Mouse (Mus musculus) midbrain, embryonic 10.5 days (tissue): ENCODE measurements around the gene Qsox1. TPM values are rescaled to one million over a fixed set of nuclear protein-coding genes. Genes with fewer than 3 reads are reported as not detected.
A peak's percentile ranks its signal among the peaks of the same experiment; 100 is the strongest.

Experiments
- DNase-seq: peaks from one replicate; pipeline ENCODE4 v3.0.0-alpha.2; 2017; ENCODE audit warnings: low spot score
- H3K27ac ChIP-seq: fragments of 300-500 bp; sonication (generic); replicated peaks from 2 replicates; pipeline ENCODE4 v1.5.1; 2016; ENCODE audit warnings: mild to moderate bottlenecking
- H3K27me3 ChIP-seq: fragments of 300-500 bp; sonication (generic); 2 replicates; pipeline ENCODE4 v1.6.1; 2016; ENCODE audit warnings: low read depth, mild to moderate bottlenecking; ENCODE audit not compliant: poor library complexity, severe bottlenecking
- H3K36me3 ChIP-seq: fragments of 300-500 bp; sonication (generic); 2 replicates; pipeline ENCODE4 v1.6.1; 2016; ENCODE audit warnings: mild to moderate bottlenecking, moderate library complexity
- H3K4me1 ChIP-seq: fragments of 300-500 bp; sonication (generic); 2 replicates; pipeline ENCODE4 v1.6.1; 2016
- H3K4me3 ChIP-seq: fragments of 300-500 bp; sonication (generic); 2 replicates; pipeline ENCODE4 v1.5.1; 2016; ENCODE audit warnings: mild to moderate bottlenecking, moderate library complexity
- H3K9me3 ChIP-seq: fragments of 300-500 bp; sonication (generic); replicated peaks from 2 replicates; pipeline ENCODE4 v1.6.1; 2016; ENCODE audit warnings: mild to moderate bottlenecking
- WGBS: fragments of 180-500 bp; shearing (Covaris S2); methylation state at CpG from one replicate; pipeline ENCODE4 v1.1.7; 2016; 5-methylcytosine and 5-hydroxymethylcytosine counted together
- polyA plus RNA-seq: library from polyadenylated mRNA; unstranded; fragments of >200 nt; fragmentation: Nextera tagmentation; extraction: Ambion mirVana; gene quantifications from 2 replicates; pipeline ENCODE4 v1.2.1, GENCODE M21; 2016

Gene Qsox1
- polyA plus RNA-seq, 1 experiment from 2014 or later: 18.0 TPM

- WGBS: 87% methylated on average over 6 of the region's 6 CpGs
- no peaks in the 10 kb centered on the region for H3K9me3 ChIP-seq
Observed at GRCm38 (mm10) chr1:155794855-155795254, 17.8 kb downstream of the Qsox1 start.

GRCm38 (mm10) chr1:155791919-155792318 is 20.8 kb downstream of the Qsox1 start:
- Histone ChIP-seq H3K36me3 (peaks cover 47% of the 10 kb centered on the region), H3K9me3 (peaks cover 5% of the 10 kb centered on the region; the same call in 1 of the 2 replicates), H3K27me3 (no peaks in the 10 kb centered on the region), H3K4me1 (peaks cover 12% of the 10 kb centered on the region), H3K4me3 (no peak overlapping the region), H3K27ac (no peak overlapping the region)
- 70% methylated on average over 5 of the region's 5 CpGs for WGBS
- DNase-seq: no peak

More at GRCm38 (mm10) chr1:155794855-155795254, 17.8 kb downstream of the Qsox1 start:
- H3K36me3 ChIP-seq: peaks cover 41% of the 10 kb centered on the region
- no peak for DNase-seq
- H3K27me3 ChIP-seq: no peaks in the 10 kb centered on the region
- no peak overlapping the region for H3K27ac ChIP-seq
- H3K4me3 ChIP-seq: no peak overlapping the region
- H3K4me1 ChIP-seq: peaks cover 13% of the 10 kb centered on the region

GRCm38 (mm10) chr1:155790111-155790974 is 22.3 kb downstream of the Qsox1 start:
- Histone ChIP-seq H3K27ac (peak overlapping the region; percentile 75), H3K36me3 (peaks cover 57% of the 10 kb centered on the region)
- DNase-seq: no peak

GRCm38 (mm10) chr1:155785886-155786285 is 26.8 kb downstream of the Qsox1 start:
- Histone ChIP-seq H3K4me1 (peaks cover 14% of the 10 kb centered on the region), H3K4me3 (no peak overlapping the region), H3K36me3 (peaks cover 39% of the 10 kb centered on the region), H3K27me3 (peaks cover 49% of the 10 kb centered on the region), H3K27ac (no peak overlapping the region), H3K9me3 (peaks cover 5% of the 10 kb centered on the region; the same call in 1 of the 2 replicates)
- WGBS: 58% methylated on average over 7 of the region's 7 CpGs
- DNase-seq: no peak

More at GRCm38 (mm10) chr1:155790111-155790974, 22.3 kb downstream of the Qsox1 start:
- Histone ChIP-seq H3K4me3 (no peak overlapping the region), H3K27me3 (peaks cover 7% of the 10 kb centered on the region; the same call in 1 of the 2 replicates), H3K9me3 (peaks cover 5% of the 10 kb centered on the region; the same call in 1 of the 2 replicates), H3K4me1 (peaks cover 10% of the 10 kb centered on the region)
- WGBS: 75% methylated on average over 16 of the region's 16 CpGs

GRCm38 (mm10) chr1:155784343-155785205 is 28.1 kb downstream of the Qsox1 start:
- Histone ChIP-seq H3K27ac (no peak overlapping the region), H3K4me1 (peaks cover 4% of the 10 kb centered on the region), H3K36me3 (peaks cover 43% of the 10 kb centered on the region), H3K4me3 (no peak overlapping the region), H3K27me3 (peaks cover 53% of the 10 kb centered on the region), H3K9me3 (peaks cover 5% of the 10 kb centered on the region; the same call in 1 of the 2 replicates)
- DNase-seq: peak; percentile 71
- WGBS: 45% methylated on average over 19 of the region's 19 CpGs

GRCm38 (mm10) chr1:155782382-155782781 is 30.3 kb downstream of the Qsox1 start:
- peaks cover 10% of the 10 kb centered on the region for H3K4me1 ChIP-seq
- H3K36me3 ChIP-seq: peaks cover 37% of the 10 kb centered on the region
- peaks cover 2% of the 10 kb centered on the region; the same call in 1 of the 2 replicates for H3K9me3 ChIP-seq
- no peak overlapping the region for H3K27ac ChIP-seq
- DNase-seq: no peak
- H3K4me3 ChIP-seq: no peak overlapping the region
- 77% methylated on average over 5 of the region's 5 CpGs for WGBS
- peaks cover 73% of the 10 kb centered on the region for H3K27me3 ChIP-seq

- DNase-seq: no peak
- Histone ChIP-seq H3K36me3 (peaks cover 21% of the 10 kb centered on the region), H3K27ac (no peak overlapping the region), H3K4me1 (peaks cover 11% of the 10 kb centered on the region; the same call in 1 of the 2 replicates), H3K27me3 (peaks cover 73% of the 10 kb centered on the region), H3K4me3 (no peak overlapping the region), H3K9me3 (0 out of 2 replicates have a peak, but pooled peaks cover 8% of the 10 kb centered on the region)
- WGBS: 55% methylated on average over 14 of the region's 14 CpGs
Observed at GRCm38 (mm10) chr1:155777641-155778625, 34.8 kb downstream of the Qsox1 start.

GRCm38 (mm10) chr1:155759167-155759566 is 53.5 kb downstream of the Qsox1 start:
- Histone ChIP-seq H3K4me1 (peaks cover 12% of the 10 kb centered on the region), H3K27ac (no peak overlapping the region), H3K36me3 (no peaks in the 10 kb centered on the region), H3K9me3 (no peaks in the 10 kb centered on the region; the same call in 1 of the 2 replicates), H3K4me3 (no peak overlapping the region), H3K27me3 (peaks cover 69% of the 10 kb centered on the region)
- DNase-seq: peak; percentile 80
- 39% methylated on average over 12 of the region's 12 CpGs for WGBS

GRCm38 (mm10) chr1:155758711-155759110 is 54.0 kb downstream of the Qsox1 start:
- H3K4me3 ChIP-seq: no peak overlapping the region
- no peak overlapping the region for H3K27ac ChIP-seq
- whole genome bisulfite sequencing: 83% methylated on average over 4 of the region's 4 CpGs

GRCm38 (mm10) chr1:155757621-155758020 is 55.1 kb downstream of the Qsox1 start:
- Histone ChIP-seq H3K4me1 (peaks cover 12% of the 10 kb centered on the region), H3K27ac (no peak overlapping the region), H3K9me3 (no peaks in the 10 kb centered on the region; the same call in 1 of the 2 replicates), H3K4me3 (no peak overlapping the region), H3K36me3 (no peaks in the 10 kb centered on the region), H3K27me3 (peaks cover 75% of the 10 kb centered on the region)
- whole genome bisulfite sequencing: 77% methylated on average over 7 of the region's 7 CpGs
- DNase-seq: no peak

More at GRCm38 (mm10) chr1:155758711-155759110, 54.0 kb downstream of the Qsox1 start:
- H3K36me3 ChIP-seq: no peaks in the 10 kb centered on the region
- DNase-seq: no peak
- H3K27me3 ChIP-seq: peaks cover 74% of the 10 kb centered on the region
- peaks cover 12% of the 10 kb centered on the region for H3K4me1 ChIP-seq
- H3K9me3 ChIP-seq: no peaks in the 10 kb centered on the region; the same call in 1 of the 2 replicates

- Histone ChIP-seq H3K9me3 (no peaks in the 10 kb centered on the region), H3K27ac (no peak overlapping the region), H3K36me3 (no peaks in the 10 kb centered on the region), H3K27me3 (peaks cover 84% of the 10 kb centered on the region), H3K4me1 (peaks cover 24% of the 10 kb centered on the region), H3K4me3 (no peak overlapping the region)
- 67% methylated on average over 9 of the region's 9 CpGs for WGBS
- DNase-seq: no peak
Observed at GRCm38 (mm10) chr1:155753411-155753810, 59.3 kb downstream of the Qsox1 start.
